Mouse (Mus musculus): Measurements from ENCODE around the gene Ppp1cb. TPM values are rescaled to one million over a fixed set of nuclear protein-coding genes. Genes with fewer than 3 reads are reported as not detected.

Ppp1cb gene
- polyA plus RNA-seq, 1 experiment from 2014 or later = 111 TPM

- no peak overlapping the region for H3K9ac ChIP-seq
- no peaks in the 10 kb centered on the region for H3K9me3 ChIP-seq (replicated peaks)
- no peak overlapping the region for H3K4me3 ChIP-seq (replicated peaks)
- no peak overlapping the region for H3K27ac ChIP-seq (replicated peaks)
- no peaks in the 10 kb centered on the region for H3K27me3 ChIP-seq
- no peak for ATAC-seq (ENCODE audit: insufficient read depth)
- 79% methylated on average over 3 of the region's 3 CpGs for WGBS (ENCODE audit: insufficient replicate concordance)
- no peaks in the 10 kb centered on the region for H3K4me1 ChIP-seq (replicated peaks)
- H3K36me3 ChIP-seq (replicated peaks) = peaks cover 90% of the 10 kb centered on the region
- H3K4me2 ChIP-seq = no peak overlapping the region
Measured at GRCm38 (mm10) chr5:32485430-32485829, 26.8 kb downstream of the Ppp1cb start.

- no peak for ATAC-seq (ENCODE audit: insufficient read depth)
- peaks cover 86% of the 10 kb centered on the region for H3K36me3 ChIP-seq (replicated peaks)
- no peak overlapping the region for H3K27ac ChIP-seq (replicated peaks)
- WGBS (ENCODE audit: insufficient replicate concordance) = 79% methylated on average over 2 of the region's 2 CpGs
- no peaks in the 10 kb centered on the region for H3K4me1 ChIP-seq (replicated peaks)
- no peaks in the 10 kb centered on the region for H3K9me3 ChIP-seq (replicated peaks)
- no peak overlapping the region for H3K9ac ChIP-seq
- no peak overlapping the region for H3K4me2 ChIP-seq
- H3K27me3 ChIP-seq = no peaks in the 10 kb centered on the region
- no peak overlapping the region for H3K4me3 ChIP-seq (replicated peaks)
Measured at GRCm38 (mm10) chr5:32488044-32488443, 29.4 kb downstream of the Ppp1cb start.

- Histone ChIP-seq H3K27ac (replicated peaks) (no peak overlapping the region), H3K4me2 (no peak overlapping the region), H3K36me3 (replicated peaks) (peaks cover 75% of the 10 kb centered on the region), H3K4me3 (replicated peaks) (no peak overlapping the region), H3K4me1 (replicated peaks) (no peaks in the 10 kb centered on the region), H3K9ac (no peak overlapping the region), H3K27me3 (no peaks in the 10 kb centered on the region), H3K9me3 (replicated peaks) (no peaks in the 10 kb centered on the region)
- 73% methylated on average over 3 of the region's 3 CpGs for WGBS (ENCODE audit: insufficient replicate concordance)
- no peak for ATAC-seq (ENCODE audit: insufficient read depth)
Measured at GRCm38 (mm10) chr5:32494084-32494700, 35.5 kb downstream of the Ppp1cb start.

GRCm38 (mm10) chr5:32508766-32509165, 50.1 kb downstream of the Ppp1cb start:
- 66% methylated on average over 3 of the region's 3 CpGs for WGBS (ENCODE audit: insufficient replicate concordance)
- no peaks in the 10 kb centered on the region for H3K4me1 ChIP-seq (replicated peaks)

GRCm38 (mm10) chr5:32520381-32520780, 61.7 kb downstream of the Ppp1cb start:
- ATAC-seq (ENCODE audit: insufficient read depth) = no peak
- WGBS (ENCODE audit: insufficient replicate concordance) = 30% methylated on average over 1 of the region's 1 CpGs
- Histone ChIP-seq H3K4me2 (no peak overlapping the region), H3K27ac (replicated peaks) (no peak overlapping the region), H3K9ac (no peak overlapping the region), H3K4me1 (replicated peaks) (no peaks in the 10 kb centered on the region), H3K27me3 (no peaks in the 10 kb centered on the region), H3K4me3 (replicated peaks) (no peak overlapping the region), H3K9me3 (replicated peaks) (no peaks in the 10 kb centered on the region), H3K36me3 (replicated peaks) (no peaks in the 10 kb centered on the region)

More at GRCm38 (mm10) chr5:32508766-32509165, 50.1 kb downstream of the Ppp1cb start:
- no peaks in the 10 kb centered on the region for H3K27me3 ChIP-seq
- no peak overlapping the region for H3K4me2 ChIP-seq
- H3K4me3 ChIP-seq (replicated peaks) = no peak overlapping the region
- no peaks in the 10 kb centered on the region for H3K9me3 ChIP-seq (replicated peaks)
- no peak for ATAC-seq (ENCODE audit: insufficient read depth)
- no peak overlapping the region for H3K27ac ChIP-seq (replicated peaks)
- peaks cover 5% of the 10 kb centered on the region; the same call in 1 of the 2 replicates for H3K36me3 ChIP-seq (replicated peaks)
- H3K9ac ChIP-seq = no peak overlapping the region

GRCm38 (mm10) chr5:32549449-32549848, 90.8 kb downstream of the Ppp1cb start:
- Histone ChIP-seq H3K9ac (no peak overlapping the region), H3K27ac (replicated peaks) (no peak overlapping the region), H3K4me2 (no peak overlapping the region), H3K36me3 (replicated peaks) (no peaks in the 10 kb centered on the region), H3K27me3 (no peaks in the 10 kb centered on the region), H3K4me3 (replicated peaks) (no peak overlapping the region), H3K9me3 (replicated peaks) (no peaks in the 10 kb centered on the region), H3K4me1 (replicated peaks) (no peaks in the 10 kb centered on the region)
- 64% methylated on average over 2 of the region's 2 CpGs for WGBS (ENCODE audit: insufficient replicate concordance)
- no peak for ATAC-seq (ENCODE audit: insufficient read depth)

DNA sequence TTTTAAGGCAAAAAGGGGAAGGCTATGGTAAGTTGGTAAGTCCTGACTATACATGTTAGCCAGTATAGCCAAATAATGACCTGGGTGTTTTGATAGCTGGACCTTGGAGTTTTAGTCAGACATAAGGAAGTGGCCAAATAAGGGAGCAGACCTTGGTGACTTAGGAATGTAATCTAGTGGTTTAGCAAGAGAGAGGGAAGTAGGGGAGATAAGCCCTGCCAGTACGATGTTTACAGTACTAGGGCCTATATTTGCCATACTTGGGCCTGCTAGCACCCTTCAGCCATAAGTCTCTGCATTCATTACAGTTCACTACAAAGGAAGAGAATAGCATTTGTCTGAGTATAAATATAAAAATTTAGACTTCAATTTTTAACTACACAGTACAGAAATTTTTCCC, 106.1 kb downstream of the Ppp1cb start:
- WGBS (ENCODE audit: insufficient replicate concordance) = 6% methylated on average over 1 of the region's 1 CpGs
- no peak overlapping the region for H3K27ac ChIP-seq (replicated peaks)
- H3K9me3 ChIP-seq (replicated peaks) = no peaks in the 10 kb centered on the region
- H3K4me3 ChIP-seq (replicated peaks) = no peak overlapping the region
- no peaks in the 10 kb centered on the region for H3K36me3 ChIP-seq (replicated peaks)
- no peak for ATAC-seq (ENCODE audit: insufficient read depth)
- no peaks in the 10 kb centered on the region for H3K4me1 ChIP-seq (replicated peaks)
- no peak overlapping the region for H3K9ac ChIP-seq
- H3K27me3 ChIP-seq = no peaks in the 10 kb centered on the region
- H3K4me2 ChIP-seq = no peak overlapping the region

Other genes starting within 250 kb of the Ppp1cb start
- gene Plb1, start 226.1 kb upstream of the Ppp1cb start, polyA plus RNA-seq (2015; fragmentation: Nextera tagmentation; extraction: Ambion mirVana) = 0.13 TPM in 1 of 2 replicates, not detected in the other
- gene Yes1, start 152.3 kb downstream of the Ppp1cb start, polyA plus RNA-seq (2015; fragmentation: Nextera tagmentation; extraction: Ambion mirVana) = 4.8 and 5.0 TPM in 2 replicates

Data from liver, embryonic 15.5 days (tissue).